Mouse (Mus musculus) right cerebral cortex, postnatal 36 days (tissue): ENCODE data around the gene Lamp2.
"Not testable (repeated sequence)": the region's sequence is repeated elsewhere in the genome, so short reads cannot be mapped to it uniquely, and the experiment has no call there.

ENCODE experiments used
- DNase-seq, 2 experiments: peaks; one replicate each; pipeline ENCODE4 v3.0.0; 2022; ENCODE audit warnings: low spot score in 2 of 2, mixed read lengths in 1 of 2

Lamp2 gene

DNA sequence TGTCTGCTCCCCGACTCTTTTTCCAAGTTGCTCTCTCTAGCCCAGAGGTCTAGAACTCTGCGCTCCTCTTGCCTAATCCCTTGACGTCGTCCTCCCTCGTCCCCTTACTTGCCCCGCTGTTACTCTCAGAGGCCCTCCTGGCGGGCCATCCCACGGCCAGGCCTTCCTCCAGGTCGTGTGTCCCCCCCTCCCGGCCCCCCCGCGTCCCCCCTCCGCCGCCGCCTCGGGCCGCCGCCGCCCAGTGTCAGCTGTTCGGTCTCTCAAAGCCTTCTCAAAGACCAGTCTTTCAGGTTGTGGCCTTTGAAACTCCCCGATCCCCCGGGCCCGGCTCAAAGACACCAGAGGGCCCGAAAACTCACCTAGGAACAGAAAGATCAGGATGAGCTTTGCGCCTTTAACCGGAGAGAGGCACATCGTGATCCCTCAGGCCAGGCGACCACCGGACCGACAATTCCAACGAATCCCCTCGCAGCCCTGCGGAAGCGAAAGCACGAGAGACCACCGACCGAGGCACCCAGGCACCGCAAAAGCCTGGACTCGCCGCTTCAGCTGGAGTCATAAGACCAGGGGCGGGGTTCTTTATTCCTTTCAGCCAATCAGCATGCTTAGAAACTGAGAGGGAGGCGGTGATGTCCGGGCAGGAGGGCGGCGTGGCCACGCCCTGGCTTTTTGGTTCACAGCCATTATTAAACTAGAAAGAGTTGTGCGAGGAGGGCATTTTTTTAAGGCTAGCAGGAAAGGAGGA lies at the start of gene Lamp2:
TSS of gene Lamp2 (minus strand) at position 565 of the 745 bp plus-strand sequence.
- DNase-seq: peak; percentile 63 to 72

DNA sequence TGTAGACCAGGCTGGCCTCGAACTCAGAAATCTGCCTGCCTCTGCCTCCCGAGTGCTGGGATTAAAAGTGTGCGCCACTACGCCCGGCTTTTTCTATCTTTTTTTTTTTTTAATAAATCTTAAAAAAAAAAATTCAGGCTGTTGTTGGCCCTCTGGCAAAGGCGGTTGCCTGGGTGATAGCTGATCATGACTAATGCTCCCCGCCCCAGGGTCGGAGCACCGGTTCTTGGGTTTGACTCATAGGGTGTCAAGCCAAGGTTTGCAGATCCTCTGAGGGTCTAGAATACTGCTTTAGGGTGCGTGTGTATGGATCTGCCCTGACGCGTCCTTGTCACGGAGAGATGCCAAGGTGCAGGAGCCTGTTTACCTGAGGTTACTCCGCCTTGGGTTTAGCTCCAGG lies 48.6 kb upstream of the Lamp2 start:
- DNase-seq: no peak

- not testable (repeated sequence) for DNase-seq
Observed at GRCm38 (mm10) chrX:38502182-38502581, 45.9 kb upstream of the Lamp2 start.

DNA sequence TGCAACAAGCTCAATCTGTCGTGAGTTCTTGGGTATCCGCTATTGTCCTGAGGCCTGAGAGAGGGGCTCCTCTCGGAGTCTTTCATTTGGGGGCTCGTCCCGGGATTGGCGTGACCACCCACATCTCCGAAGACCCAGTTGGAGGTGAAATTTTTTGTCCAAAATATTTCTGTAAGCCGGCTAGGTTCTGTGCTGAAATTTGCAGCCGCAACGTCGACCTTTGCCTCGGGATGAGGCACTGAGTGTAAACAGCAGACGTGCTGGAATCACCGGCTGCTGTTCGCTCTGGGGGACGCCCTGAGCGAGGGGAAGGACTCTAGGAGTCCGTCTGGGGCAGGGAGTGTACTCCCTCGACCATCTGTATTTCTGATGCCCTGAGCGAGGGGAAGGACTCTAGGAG lies 29.2 kb upstream of the Lamp2 start:
- not testable (repeated sequence) for DNase-seq

GRCm38 (mm10) chrX:38478583-38478982 lies 22.3 kb upstream of the Lamp2 start:
- DNase-seq: no peak

DNA sequence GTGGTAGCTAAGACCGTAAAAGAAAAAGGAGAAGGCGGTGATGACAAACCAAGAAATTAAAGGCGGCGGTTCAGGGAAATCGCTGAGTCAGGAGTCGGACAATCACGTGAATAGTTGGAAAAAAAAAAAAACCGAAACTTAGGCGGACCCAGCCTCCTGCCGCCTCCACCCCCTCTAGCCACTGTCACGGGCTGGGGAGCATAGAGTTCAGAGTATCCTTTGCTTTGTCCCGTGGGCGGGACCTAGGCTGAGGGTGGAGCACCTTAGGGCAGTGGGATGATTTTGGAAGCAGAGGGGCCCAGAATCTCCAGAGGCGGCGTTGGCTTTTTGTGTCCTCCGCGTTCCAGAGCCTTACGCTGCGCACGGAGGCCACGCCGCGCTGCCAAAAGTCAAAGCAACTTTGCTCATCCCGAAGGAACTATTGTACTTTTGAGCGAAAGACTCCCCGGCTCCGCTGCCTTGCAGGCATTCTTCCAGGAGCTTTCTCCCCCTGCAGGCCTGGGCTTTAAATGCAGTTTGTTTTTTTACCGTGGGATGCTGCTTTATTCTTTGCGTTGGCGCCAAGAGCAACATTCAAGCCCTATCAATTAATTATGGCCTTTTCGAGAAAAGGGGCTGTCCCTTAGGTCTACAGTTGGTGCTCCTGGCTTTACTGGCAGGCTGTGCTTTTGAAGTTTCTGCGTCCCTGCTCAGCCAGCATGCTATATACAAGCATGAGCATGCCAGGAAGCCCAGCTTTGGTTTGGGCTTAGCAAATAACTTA lies 17.5 kb upstream of the Lamp2 start:
- DNase-seq: peak; percentile 15 to 30

DNA sequence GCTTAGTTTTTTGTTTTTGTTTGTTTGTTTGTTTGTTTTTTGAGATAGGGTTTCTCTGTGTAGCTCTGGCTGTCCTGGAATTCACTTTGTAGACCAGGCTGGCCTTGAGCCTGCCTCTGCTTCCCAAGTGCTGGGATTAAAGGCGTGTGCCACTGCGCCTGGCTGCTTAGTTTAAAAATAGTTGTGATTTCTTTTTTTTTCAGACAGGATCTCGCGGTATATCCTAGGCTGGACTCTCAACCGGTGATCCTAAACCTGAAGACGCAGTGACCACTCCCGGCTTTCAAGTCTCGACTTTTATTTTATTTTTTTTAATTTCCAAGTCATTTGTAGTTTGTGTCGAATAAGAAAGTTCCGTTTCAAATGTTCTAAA lies 16.9 kb upstream of the Lamp2 start:
- no peak for DNase-seq

DNA sequence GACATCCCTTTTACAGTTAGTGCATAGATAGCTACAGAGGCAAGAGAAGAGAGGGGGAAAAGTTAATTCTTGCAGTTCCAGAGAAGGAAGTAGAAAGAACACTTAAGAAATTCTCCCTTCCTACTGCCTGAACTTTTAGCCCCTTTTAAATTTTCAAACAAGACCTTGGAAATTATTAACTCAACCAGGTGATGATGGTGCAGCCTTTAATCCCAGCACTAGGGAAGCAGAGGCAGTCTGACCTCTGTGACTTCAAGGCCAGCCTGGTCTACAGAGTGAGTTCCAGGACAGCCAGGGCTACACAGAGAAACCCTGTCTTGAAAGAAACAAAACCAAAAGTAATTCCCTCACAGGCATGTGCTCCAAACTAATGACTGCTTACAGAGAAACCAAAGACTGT lies 10.0 kb upstream of the Lamp2 start:
- DNase-seq: no peak

- no peak for DNase-seq
Observed at GRCm38 (mm10) chrX:38463160-38463559, 6.9 kb upstream of the Lamp2 start.

DNA sequence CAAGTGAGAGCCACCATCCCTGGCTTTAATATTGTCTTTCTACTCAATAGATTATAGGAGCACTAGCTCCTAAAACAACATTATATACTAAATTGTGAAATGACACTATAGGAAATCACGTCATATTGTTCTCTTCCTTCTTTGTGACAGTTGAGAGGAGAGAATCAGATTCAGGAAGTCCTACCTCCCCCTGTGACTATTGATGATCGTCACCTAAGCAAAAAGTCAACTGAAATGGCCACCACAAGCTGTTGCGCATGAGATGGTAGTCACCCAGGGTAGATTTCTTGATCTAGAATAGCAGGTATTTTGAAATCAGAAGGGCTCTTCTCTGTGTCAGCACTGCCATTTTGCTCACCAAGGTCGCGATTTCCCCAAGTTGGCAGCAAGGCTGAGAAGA lies 5.8 kb upstream of the Lamp2 start:
- no peak for DNase-seq

DNA sequence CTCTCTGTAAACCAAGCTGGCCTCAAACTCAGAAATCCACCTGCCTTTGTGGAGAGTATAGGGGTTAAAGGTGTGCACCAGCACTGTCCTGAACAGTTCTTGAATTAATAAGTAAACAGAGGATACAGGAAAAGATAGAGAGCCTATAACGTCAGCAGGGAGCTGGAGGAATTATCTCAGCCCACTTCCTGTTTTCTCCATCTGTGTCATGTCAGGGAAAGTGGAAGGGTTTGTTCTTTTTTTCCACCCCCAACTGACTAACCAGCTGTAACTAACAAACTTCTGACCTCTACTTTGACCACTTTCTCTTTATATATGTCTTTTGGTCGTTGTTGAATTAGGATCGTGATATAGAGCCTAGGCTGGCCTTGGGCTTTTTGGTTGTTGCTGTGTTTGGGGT lies 4.6 kb upstream of the Lamp2 start:
- no peak for DNase-seq

DNA sequence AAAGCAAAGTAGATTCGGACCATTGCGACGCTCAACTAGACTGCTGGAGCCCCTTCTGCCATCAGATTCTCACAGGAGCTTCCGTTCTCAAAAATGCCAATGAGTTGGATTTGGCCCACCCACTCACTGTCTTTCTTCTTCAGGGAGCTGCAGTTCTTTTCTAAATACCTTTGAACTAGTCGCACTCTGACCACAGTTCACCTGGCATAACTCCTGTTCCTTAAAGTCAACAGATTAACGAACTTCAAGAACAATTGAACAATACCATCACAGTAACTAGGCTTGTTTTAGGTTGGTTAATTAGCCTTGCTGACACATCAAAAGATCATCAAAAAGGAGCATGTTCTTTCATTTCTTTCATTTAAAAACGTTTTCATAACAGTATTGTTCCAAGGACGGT lies 2.8 kb upstream of the Lamp2 start:
- DNase-seq: no peak

DNA sequence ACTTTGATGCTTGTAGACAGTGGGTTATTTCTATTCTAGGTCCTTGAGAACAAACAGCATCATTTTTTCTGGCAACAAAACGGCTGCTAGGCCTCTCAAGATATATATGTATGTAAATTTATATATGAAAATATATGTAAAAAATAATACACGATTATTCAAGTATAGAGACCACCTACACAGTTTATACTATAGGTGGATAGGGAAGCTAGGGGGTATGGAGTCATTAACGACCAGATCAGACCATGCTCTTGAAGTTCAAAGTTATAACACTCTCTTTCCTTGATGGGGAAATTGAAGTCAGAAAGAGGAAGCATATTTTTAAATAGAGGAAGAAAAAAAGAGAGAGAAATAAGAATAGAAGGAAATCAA lies 367 bp upstream of the Lamp2 start:
- DNase-seq: no peak

- DNase-seq: no peak
Observed at GRCm38 (mm10) chrX:38455474-38455873, 780 bp downstream of the Lamp2 start.

- DNase-seq: no peak
Observed at GRCm38 (mm10) chrX:38454900-38455299, 1.4 kb downstream of the Lamp2 start.

DNA sequence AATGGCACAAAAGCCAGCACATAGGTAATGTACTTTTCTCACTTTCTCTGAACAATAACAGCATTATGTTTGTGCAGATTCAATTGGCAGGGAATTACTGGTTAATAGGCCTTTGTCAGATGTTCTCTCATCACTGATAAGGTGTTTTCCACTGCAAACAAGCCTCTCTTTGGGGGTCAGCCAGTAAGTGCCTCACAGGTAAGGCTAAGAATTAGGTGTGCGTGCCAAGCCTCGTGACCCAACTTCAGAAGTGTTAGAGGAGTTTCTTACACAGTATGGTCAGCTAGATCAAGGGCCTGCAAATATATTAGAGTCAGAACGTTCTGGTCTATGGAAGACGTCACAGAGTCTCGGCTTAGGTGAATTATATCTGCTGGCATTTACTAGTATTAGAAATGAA lies 2.3 kb downstream of the Lamp2 start:
- no peak for DNase-seq

DNA sequence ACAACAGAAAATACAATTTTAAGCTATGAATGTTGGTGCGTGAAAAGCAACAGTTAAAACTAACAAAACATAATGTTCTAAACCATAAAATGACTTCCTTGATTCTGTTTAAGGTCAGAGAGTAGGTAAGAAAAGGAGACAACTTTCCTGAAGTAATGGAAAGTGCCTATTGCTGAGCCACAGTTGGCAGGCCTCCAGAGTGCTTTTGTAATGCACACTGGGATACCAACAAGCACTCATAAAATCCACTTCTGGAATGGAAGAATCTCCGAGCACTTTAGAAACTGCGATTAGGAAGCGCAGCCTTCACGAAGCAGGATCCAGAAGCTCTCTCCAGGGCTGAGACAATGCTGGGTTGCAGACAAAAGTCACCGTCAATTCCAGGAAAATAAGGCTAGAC lies 5.8 kb downstream of the Lamp2 start:
- DNase-seq: no peak

GRCm38 (mm10) chrX:38445705-38446104 lies 10.5 kb downstream of the Lamp2 start:
- DNase-seq: no peak

DNA sequence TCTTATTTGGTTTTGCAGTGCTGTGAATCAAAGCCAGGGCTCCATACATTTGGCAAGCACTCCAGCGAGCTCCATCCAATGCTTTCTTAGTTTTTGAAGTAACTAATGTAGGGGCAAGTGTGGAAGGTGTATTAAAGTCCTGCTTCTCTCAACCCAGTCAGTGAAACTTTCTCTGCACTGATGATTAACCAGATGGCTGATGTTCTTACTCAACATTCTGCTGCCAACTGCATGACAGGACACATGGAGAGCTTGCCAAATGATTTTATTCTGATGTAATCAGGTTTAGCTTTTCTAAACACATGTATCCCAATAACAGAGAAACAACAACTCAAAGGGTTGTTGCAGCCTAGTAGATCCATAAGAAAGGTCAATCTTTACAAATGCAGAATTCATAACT lies 13.8 kb downstream of the Lamp2 start:
- DNase-seq: no peak

DNA sequence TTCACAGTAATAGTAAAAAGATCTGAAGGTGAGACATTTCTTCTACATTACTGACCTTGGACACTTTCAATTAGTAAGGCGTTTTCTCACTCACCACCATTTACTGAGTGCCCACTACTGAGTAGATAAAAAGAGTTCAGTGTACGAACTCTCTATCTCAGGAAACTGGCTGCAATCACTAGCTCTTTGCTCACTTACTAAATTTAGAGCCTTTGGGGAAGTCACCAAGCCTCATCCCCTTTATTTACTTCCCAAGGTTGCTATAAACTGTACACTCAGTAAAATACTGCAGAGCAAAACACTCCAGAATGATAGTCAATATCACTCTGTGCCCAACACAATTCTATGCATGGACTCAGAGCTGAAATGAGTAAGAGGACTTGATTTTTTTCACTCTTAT lies 16.6 kb downstream of the Lamp2 start:
- no peak for DNase-seq

DNA sequence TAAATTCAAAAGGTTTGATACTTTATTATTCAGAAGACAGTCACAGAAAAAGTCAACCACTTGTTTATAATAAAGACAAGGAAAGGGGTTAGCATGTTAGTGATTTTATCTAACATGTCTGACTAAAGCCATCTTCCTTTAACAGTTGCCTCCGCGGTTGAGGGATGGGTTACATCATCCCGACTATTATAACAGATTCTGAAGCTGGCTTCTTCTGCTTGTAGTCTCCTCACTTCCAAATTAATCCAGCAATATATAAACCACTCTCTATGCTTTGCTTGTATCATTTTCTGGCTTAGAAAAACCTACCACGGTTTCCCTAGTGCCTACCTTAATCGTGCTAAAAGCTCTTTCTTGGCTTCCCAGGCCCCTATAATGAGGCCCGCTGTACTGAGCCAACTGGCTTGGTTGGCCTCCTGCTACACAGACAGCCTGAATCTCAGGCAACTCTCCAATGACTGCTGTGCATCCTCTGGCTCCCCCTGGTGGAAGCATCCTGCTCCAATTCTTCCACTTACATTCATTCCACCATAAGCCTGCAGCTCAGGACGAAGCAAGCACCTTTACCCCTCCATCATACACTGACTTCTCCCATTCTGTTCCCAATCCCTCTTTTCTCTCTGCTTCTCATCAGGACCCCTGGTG lies 18.0 kb downstream of the Lamp2 start:
- peak; percentile 52 to 57 for DNase-seq

- no peak for DNase-seq
Observed at GRCm38 (mm10) chrX:38429455-38429854, 26.8 kb downstream of the Lamp2 start.
